Mouse (Mus musculus): ENCODE data around the gene Lgr4. TPM values are rescaled to one million over a fixed set of nuclear protein-coding genes. Genes with fewer than 3 reads are reported as not detected.

Gene Lgr4
- polyA plus RNA-seq, 1 experiment from 2014 or later = 28.0 TPM

- no peak overlapping the region for H3K27ac ChIP-seq
- no peaks in the 10 kb centered on the region for H3K9me3 ChIP-seq (replicated peaks)
- H3K4me2 ChIP-seq = no peak overlapping the region
- H3K27me3 ChIP-seq = no peaks in the 10 kb centered on the region
- ATAC-seq (replicated peaks; ENCODE audit: low FRiP score) = peak; percentile 77
- peaks cover 30% of the 10 kb centered on the region for H3K36me3 ChIP-seq
- no peak overlapping the region for H3K4me3 ChIP-seq (replicated peaks)
- H3K9ac ChIP-seq = no peak overlapping the region
- under 1% methylated on average over 7 of the region's 7 CpGs for WGBS
- 0 out of 2 replicates have a peak, but pooled peaks cover 2% of the 10 kb centered on the region for H3K4me1 ChIP-seq
Observed at GRCm38 (mm10) chr2:109904171-109904821, 13.2 kb upstream of the Lgr4 start.

GRCm38 (mm10) chr2:109909122-109909521 lies 8.3 kb upstream of the Lgr4 start:
- Histone ChIP-seq H3K4me1 (0 out of 2 replicates have a peak, but pooled peaks cover 2% of the 10 kb centered on the region), H3K4me2 (no peak overlapping the region), H3K9me3 (replicated peaks) (no peaks in the 10 kb centered on the region), H3K27me3 (no peaks in the 10 kb centered on the region), H3K4me3 (replicated peaks) (no peak overlapping the region), H3K36me3 (no peaks in the 10 kb centered on the region), H3K27ac (no peak overlapping the region), H3K9ac (no peak overlapping the region)
- 62% methylated on average over 2 of the region's 2 CpGs for WGBS
- ATAC-seq (replicated peaks; ENCODE audit: low FRiP score) = no peak

- Histone ChIP-seq H3K9me3 (replicated peaks) (no peaks in the 10 kb centered on the region), H3K9ac (no peak overlapping the region), H3K4me3 (replicated peaks) (no peak overlapping the region), H3K4me2 (no peak overlapping the region), H3K27me3 (no peaks in the 10 kb centered on the region), H3K4me1 (peaks cover 8% of the 10 kb centered on the region; the same call in 1 of the 2 replicates), H3K36me3 (no peaks in the 10 kb centered on the region), H3K27ac (no peak overlapping the region)
- 94% methylated on average over 8 of the region's 8 CpGs for WGBS
- ATAC-seq (replicated peaks; ENCODE audit: low FRiP score) = no peak
Observed at GRCm38 (mm10) chr2:109912216-109912615, 5.2 kb upstream of the Lgr4 start.

GRCm38 (mm10) chr2:109912766-109913165 lies 4.7 kb upstream of the Lgr4 start:
- Histone ChIP-seq H3K27ac (no peak overlapping the region), H3K4me3 (replicated peaks) (no peak overlapping the region), H3K9me3 (replicated peaks) (no peaks in the 10 kb centered on the region), H3K27me3 (no peaks in the 10 kb centered on the region), H3K9ac (no peak overlapping the region), H3K4me1 (peaks cover 8% of the 10 kb centered on the region; the same call in 1 of the 2 replicates), H3K4me2 (no peak overlapping the region), H3K36me3 (no peaks in the 10 kb centered on the region)
- no peak for ATAC-seq (replicated peaks; ENCODE audit: low FRiP score)
- 87% methylated on average over 12 of the region's 12 CpGs for WGBS

- Histone ChIP-seq H3K4me3 (replicated peaks) (no peak overlapping the region), H3K27me3 (no peaks in the 10 kb centered on the region), H3K4me2 (no peak overlapping the region), H3K9ac (no peak overlapping the region), H3K4me1 (peaks cover 8% of the 10 kb centered on the region; the same call in 1 of the 2 replicates), H3K9me3 (replicated peaks) (no peaks in the 10 kb centered on the region), H3K36me3 (no peaks in the 10 kb centered on the region), H3K27ac (no peak overlapping the region)
- no peak for ATAC-seq (replicated peaks; ENCODE audit: low FRiP score)
- WGBS = 79% methylated on average over 8 of the region's 8 CpGs
Observed at GRCm38 (mm10) chr2:109913241-109913640, 4.2 kb upstream of the Lgr4 start.

- Histone ChIP-seq H3K27ac (no peak overlapping the region), H3K36me3 (no peaks in the 10 kb centered on the region), H3K9ac (no peak overlapping the region), H3K27me3 (no peaks in the 10 kb centered on the region), H3K4me2 (no peak overlapping the region), H3K9me3 (replicated peaks) (no peaks in the 10 kb centered on the region), H3K4me1 (peaks cover 16% of the 10 kb centered on the region), H3K4me3 (replicated peaks) (no peak overlapping the region)
- no peak for ATAC-seq (replicated peaks; ENCODE audit: low FRiP score)
Observed at GRCm38 (mm10) chr2:109914601-109915000, 2.8 kb upstream of the Lgr4 start.

- ATAC-seq (replicated peaks; ENCODE audit: low FRiP score) = peak; percentile 12
- no peaks in the 10 kb centered on the region for H3K9me3 ChIP-seq (replicated peaks)
- peak overlapping the region; percentile 86 for H3K4me3 ChIP-seq (replicated peaks)
- H3K36me3 ChIP-seq = no peaks in the 10 kb centered on the region
- H3K9ac ChIP-seq = no peak overlapping the region
- peaks cover 37% of the 10 kb centered on the region for H3K4me1 ChIP-seq
- H3K27ac ChIP-seq = peak overlapping the region; percentile 84
- peak overlapping the region; percentile 77 for H3K4me2 ChIP-seq
- WGBS = 4% methylated on average over 11 of the region's 11 CpGs
- no peaks in the 10 kb centered on the region for H3K27me3 ChIP-seq
Observed at GRCm38 (mm10) chr2:109916782-109917495, 508 bp upstream of the Lgr4 start.

GRCm38 (mm10) chr2:109918592-109919262 lies 1.3 kb downstream of the Lgr4 start:
- ATAC-seq (replicated peaks; ENCODE audit: low FRiP score) = no peak; the same call in 1 of the 2 replicates
- Histone ChIP-seq H3K4me2 (peak overlapping the region; percentile 77), H3K9me3 (replicated peaks) (no peaks in the 10 kb centered on the region), H3K9ac (peak overlapping the region; percentile 97), H3K36me3 (no peaks in the 10 kb centered on the region), H3K27me3 (no peaks in the 10 kb centered on the region), H3K27ac (peak overlapping the region; percentile 100), H3K4me1 (peaks cover 41% of the 10 kb centered on the region), H3K4me3 (replicated peaks) (peak overlapping the region; percentile 86)
- 5% methylated on average over 22 of the region's 22 CpGs for WGBS

- H3K9me3 ChIP-seq (replicated peaks) = no peaks in the 10 kb centered on the region
- H3K27ac ChIP-seq = no peak overlapping the region
- peaks cover 1% of the 10 kb centered on the region; the same call in 1 of the 2 replicates for H3K36me3 ChIP-seq
- H3K4me2 ChIP-seq = peak overlapping the region; percentile 77
- no peak overlapping the region; the same call in 1 of the 2 replicates for H3K9ac ChIP-seq
- no peaks in the 10 kb centered on the region for H3K27me3 ChIP-seq
- no peak for ATAC-seq (replicated peaks; ENCODE audit: low FRiP score)
- H3K4me1 ChIP-seq = peaks cover 42% of the 10 kb centered on the region
- peak overlapping the region; percentile 86 for H3K4me3 ChIP-seq (replicated peaks)
- WGBS = 76% methylated on average over 7 of the region's 7 CpGs
Observed at GRCm38 (mm10) chr2:109920471-109920870, 3.0 kb downstream of the Lgr4 start.

GRCm38 (mm10) chr2:109921298-109922035 lies 4.0 kb downstream of the Lgr4 start:
- Histone ChIP-seq H3K4me1 (peaks cover 48% of the 10 kb centered on the region), H3K9ac (no peak overlapping the region), H3K4me2 (peak overlapping the region; percentile 77), H3K36me3 (peaks cover 6% of the 10 kb centered on the region; the same call in 1 of the 2 replicates), H3K4me3 (replicated peaks) (peak overlapping the region; percentile 2; the same call in 1 of the 2 replicates), H3K27me3 (no peaks in the 10 kb centered on the region), H3K27ac (no peak overlapping the region), H3K9me3 (replicated peaks) (no peaks in the 10 kb centered on the region)
- ATAC-seq (replicated peaks; ENCODE audit: low FRiP score) = no peak
- 51% methylated on average over 8 of the region's 8 CpGs for WGBS

GRCm38 (mm10) chr2:109922306-109922705 lies 4.9 kb downstream of the Lgr4 start:
- Histone ChIP-seq H3K27ac (no peak overlapping the region), H3K36me3 (peaks cover 11% of the 10 kb centered on the region; the same call in 1 of the 2 replicates), H3K4me1 (peaks cover 43% of the 10 kb centered on the region), H3K9ac (no peak overlapping the region), H3K4me3 (replicated peaks) (no peak overlapping the region), H3K27me3 (no peaks in the 10 kb centered on the region), H3K9me3 (replicated peaks) (no peaks in the 10 kb centered on the region), H3K4me2 (no peak overlapping the region)
- ATAC-seq (replicated peaks; ENCODE audit: low FRiP score) = no peak
- 63% methylated on average over 3 of the region's 3 CpGs for WGBS

All from kidney, embryonic 15.5 days (tissue).